Mouse (Mus musculus) kidney, postnatal 4 days (tissue): ENCODE data around the gene Lenep.

Source experiments
- DNase-seq, 2 experiments: peaks; one replicate each; pipeline ENCODE4 v3.0.0; 2021; ENCODE audit warnings: mixed read lengths in 2 of 2

The Lenep gene

DNA sequence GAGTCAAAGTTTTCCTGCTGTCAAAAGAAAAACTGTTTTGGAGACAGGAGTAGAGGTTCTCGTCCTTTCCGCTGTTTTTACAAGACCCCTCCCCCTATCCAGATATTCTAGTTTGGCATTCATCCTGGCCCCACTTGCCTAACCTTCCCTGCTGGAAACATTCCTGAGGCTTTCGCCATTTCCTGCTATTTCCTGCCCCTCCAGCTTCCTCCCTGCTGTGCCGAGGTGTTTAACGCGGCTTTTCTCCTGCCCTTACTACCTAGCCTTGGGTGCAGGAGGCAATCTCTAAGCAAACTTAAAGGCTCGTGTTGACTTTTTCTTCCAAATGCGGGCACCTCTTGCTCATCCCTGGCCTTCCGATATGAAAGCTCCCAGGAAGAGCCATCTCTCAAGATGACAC, 17.0 kb upstream of the Lenep start:
- DNase-seq, result peak; percentile 62 to 71

DNA sequence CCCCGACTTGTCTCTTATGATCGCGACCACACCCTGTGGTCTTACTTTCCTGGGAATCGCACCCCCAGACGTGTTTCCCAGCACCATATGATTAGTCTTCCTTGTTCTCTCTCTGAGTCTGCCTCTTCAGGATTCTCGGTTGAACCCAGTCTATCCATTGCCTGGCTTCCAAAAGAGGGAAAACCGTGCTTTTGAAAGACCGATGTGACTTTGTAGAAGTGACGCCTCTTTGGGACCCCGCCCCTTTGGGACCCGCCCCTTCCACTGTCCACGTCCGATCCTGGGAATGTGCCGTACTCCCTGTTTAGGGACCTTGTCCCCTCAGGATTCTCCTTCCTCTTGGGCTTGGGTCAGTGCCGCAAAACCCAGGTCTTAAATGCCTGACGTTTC, 16.3 kb upstream of the Lenep start:
- peak; percentile 92 to 95 for DNase-seq

DNA sequence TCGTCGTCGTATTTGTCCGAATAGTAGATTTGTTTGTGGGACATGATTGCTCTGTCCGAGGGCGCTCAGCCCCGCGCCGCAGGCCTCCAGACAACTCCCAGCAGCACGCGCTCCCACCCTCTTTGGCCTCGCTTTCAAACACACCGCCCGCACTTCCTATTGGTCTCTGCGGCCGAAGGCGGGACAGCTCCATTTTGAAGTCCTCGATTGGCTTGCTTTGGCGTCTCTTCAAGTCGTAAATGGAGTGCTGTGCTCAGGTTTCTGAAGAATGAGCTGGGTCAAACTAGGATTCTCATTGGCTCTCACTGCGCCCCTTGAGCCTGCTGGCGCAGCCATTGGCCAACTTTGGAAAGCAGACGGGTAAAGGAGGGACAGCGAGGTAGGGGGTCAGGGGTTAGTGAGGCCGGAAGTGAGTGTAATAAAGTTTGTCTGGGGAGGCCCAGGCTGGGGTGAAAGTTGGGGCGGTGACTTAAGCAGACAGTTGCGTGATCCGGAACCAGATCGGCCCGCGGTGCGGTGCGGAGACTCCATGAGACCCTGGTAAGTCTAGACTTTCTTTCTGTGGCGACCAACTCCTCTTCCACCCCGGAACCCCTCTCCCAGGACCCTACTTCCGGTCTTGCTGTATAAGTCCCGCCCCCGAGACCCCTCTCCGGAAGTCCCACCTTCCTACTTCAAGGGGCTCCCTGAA, 15.7 kb upstream of the Lenep start, which contains the start of the genes Cks1b and Shc1:
Gene Cks1b, minus strand, starts transcription at position 214 of the 691 bp plus-strand sequence.
Gene Shc1, plus strand, starts transcription at position 274 of the 691 bp plus-strand sequence.
- DNase-seq, result peak; percentile 94 to 96

GRCm38 (mm10) chr3:89417840-89418169, 15.2 kb upstream of the Lenep start:
- no peak for DNase-seq

DNA sequence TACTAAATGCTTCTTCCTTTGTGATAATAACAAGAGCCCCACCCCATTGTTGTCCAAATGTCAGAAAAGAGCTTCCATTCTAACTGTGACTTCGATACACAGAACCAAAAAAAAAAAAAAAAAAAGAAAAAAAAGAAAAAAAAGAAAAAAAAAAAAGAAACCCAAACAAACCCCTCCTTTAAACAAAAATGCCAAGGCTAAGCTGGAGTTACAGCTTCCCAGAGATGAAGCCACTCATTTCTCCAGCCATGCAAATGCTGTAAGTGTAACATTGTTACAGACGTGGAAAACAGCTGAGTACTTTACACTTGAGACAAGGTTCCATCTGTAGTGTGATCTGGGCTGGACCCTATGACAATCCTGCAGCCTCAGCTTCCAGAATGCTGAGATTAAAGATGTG, 14.5 kb upstream of the Lenep start:
- DNase-seq, result no peak

GRCm38 (mm10) chr3:89416158-89416557, 13.6 kb upstream of the Lenep start:
- no peak for DNase-seq

DNA sequence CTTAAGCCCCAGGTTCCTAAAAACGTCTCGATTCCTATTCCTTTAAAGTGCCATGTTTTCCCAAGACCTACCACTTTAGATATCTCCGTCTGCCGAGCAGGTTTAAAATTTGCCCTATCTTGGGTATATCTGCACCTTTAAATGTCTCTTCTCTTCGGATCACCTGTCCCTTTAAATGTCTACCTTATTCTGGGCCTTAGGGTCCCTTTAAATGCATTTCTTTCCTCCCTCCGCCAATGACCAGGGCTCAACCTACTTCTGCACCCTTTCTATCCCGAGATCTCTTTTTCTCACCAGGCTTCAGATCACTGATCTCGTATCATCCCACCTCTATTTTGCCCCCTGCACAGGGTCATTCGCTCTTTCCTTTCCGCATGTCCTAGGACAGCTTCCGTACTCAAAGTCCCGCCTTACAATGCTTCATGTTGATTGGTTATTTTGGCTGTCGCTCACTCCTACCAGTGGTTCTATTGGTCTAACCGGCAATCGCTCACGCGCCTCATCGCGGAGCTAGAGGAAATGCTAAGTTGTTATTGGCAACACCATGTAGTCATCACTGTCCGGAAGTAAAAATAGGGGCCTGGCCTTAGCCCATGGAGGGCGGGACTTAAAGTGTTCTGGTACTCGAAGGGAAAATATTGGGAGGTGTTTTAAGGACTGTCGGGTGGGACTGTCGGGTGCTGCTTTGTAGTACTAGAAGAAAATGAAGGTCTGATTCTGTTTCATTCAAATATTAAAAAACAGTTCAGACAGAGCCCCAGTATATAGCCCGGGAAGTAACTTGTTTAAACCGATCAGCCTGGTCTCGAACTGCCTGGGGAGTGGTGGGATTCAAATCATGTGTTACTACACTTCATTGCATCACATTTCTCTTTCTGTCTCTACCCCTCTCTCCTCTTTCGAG, 9.1 kb upstream of the Lenep start, which contains the start of gene Flad1:
Gene Flad1, minus strand, starts transcription at position 381 of the 904 bp plus-strand sequence.
- peak; percentile 95 to 97 for DNase-seq

- no peak for DNase-seq
Measured at GRCm38 (mm10) chr3:89410864-89411263, 8.3 kb upstream of the Lenep start.

GRCm38 (mm10) chr3:89409701-89410100, 7.1 kb upstream of the Lenep start:
- DNase-seq, result no peak

- DNase-seq, result no peak
Measured at GRCm38 (mm10) chr3:89408448-89408847, 5.9 kb upstream of the Lenep start.

GRCm38 (mm10) chr3:89406887-89407286, 4.3 kb upstream of the Lenep start:
- no peak for DNase-seq

GRCm38 (mm10) chr3:89401329-89401728, 1.3 kb downstream of the Lenep start:
- no peak for DNase-seq

- no peak for DNase-seq
Measured at GRCm38 (mm10) chr3:89396654-89397005, 6.0 kb downstream of the Lenep start.

DNA sequence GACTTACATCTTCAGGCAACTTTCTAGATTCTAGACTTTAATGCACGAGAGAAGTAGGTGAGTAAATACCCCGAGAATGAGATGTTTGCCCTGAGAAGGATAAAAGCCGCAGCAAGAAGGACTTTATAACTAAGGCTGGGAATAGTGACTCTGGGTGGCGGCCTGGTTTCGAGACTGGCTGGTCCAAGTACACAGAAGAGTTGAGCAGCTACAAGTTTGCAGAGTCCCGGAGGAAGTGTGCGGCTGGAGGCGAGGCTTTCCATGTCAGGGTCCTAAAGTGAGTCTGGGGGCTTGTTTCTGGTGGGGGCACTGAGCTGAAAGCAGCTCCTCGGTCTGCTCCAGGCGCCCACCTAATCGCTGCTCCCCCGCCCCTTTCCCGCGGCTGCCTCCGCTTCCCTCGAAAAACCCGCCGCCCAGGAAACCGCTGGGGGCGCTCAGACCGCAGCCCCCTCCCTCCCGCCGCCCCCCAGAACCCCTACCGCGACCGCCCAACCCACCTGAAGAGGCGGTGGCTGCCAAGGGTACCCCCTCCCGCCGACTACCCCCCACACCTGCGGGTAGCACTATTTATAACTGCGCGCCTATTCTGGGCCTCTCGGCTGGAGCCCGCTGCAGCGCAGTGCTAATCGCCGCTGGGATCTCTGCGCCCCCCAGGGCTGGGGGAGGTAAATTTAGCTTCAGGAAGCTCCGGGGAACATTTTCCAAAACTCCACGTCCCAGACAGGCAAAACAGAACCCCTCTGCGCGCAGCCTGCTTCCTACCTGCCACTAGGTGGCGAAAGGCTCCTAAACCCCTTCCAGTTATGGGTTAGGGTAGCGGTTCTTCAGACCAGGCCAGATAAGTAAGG, 6.6 kb downstream of the Lenep start:
- peak; percentile 82 to 88 for DNase-seq

DNA sequence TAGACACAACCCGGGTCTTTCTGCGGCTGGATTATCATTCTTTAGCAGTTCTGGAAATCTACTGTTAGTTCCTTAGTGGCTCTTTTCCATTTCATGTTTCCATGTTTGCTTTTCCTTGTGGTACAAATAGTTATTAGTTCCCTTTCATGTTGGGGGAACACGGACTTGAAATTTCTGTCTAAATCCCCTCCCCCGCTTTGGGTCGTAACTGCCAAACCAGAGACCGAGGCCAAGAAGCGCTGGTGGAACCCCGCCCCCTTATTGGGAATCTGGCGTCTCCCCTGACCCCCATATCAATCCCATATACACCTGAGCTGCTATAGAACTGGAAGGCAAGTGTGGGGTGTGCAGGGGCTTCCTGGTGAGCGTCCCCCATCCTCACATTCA, 7.2 kb downstream of the Lenep start:
- no peak for DNase-seq

DNA sequence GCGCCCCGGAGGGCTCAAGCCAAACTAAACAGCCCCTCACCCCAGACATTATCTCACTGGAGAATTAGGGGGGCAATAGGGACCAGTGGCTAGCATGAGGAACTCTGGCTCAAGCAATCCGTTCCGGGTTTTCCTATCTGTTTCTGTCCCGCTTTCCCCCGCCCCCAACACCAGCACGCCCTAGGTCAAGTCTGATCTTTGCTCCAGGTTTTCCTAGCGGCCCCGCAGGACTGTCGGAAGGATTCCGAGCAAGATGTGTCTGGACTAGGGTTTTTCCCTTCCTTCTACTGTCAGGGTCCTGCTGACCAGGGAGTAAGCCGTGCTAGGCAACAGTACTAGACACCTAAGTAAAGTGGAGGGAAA, 7.7 kb downstream of the Lenep start:
- DNase-seq, result peak; percentile 88 to 95

GRCm38 (mm10) chr3:89394006-89394893, 8.3 kb downstream of the Lenep start, which contains the start of gene Zbtb7b:
Gene Zbtb7b, minus strand, starts transcription at chr3:89394776.
- DNase-seq, result peak; percentile 81 to 90

DNA sequence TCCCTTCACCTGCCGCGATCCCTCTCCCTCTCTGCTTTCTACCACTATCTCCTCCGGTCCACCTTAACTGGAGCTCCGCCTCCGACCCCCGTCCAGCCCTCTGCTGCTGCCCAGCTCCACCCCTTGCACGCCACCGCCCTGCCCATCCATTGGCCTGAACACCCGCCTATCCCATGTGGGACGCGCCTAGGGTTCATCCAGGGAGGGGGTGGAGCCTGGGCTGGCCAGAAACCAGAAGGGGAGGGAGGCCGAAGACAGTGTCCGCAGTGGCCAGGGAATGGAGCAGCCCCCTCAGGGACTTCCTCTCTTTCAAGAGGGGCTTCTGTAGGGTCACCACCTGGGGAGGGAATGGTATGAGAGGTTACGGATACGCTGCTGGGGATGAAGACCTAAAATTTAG, 9.0 kb downstream of the Lenep start:
- peak; percentile 99 for DNase-seq

GRCm38 (mm10) chr3:89392871-89393311, 9.7 kb downstream of the Lenep start:
- peak; percentile 50 to 65 for DNase-seq

- DNase-seq, result peak; percentile 65 to 78
Measured at GRCm38 (mm10) chr3:89391663-89392511, 10.7 kb downstream of the Lenep start.
